Mouse (Mus musculus) olfactory bulb, adult 2 months (tissue): Measurements from ENCODE around the gene Nans.

Experiments used
- CTCF ChIP-seq: fragments of 200-500 bp; IDR thresholded peaks from 2 replicates; pipeline ENCODE4 v1.5.1; 2012; ENCODE audit warnings: low read depth, mild to moderate bottlenecking, low read length, moderate library complexity; ENCODE audit not compliant: insufficient read depth
- POLR2A ChIP-seq: fragments of 200-500 bp; IDR thresholded peaks from 2 replicates; pipeline ENCODE4 v1.6.1; 2012; ENCODE audit warnings: mild to moderate bottlenecking, low read depth, low read length, moderate library complexity; ENCODE audit not compliant: insufficient read depth

GRCm38 (mm10) chr4:46535094-46535830 lies 46.2 kb downstream of the Nans start:
- TF ChIP-seq POLR2A: no peak
- no peak for TF ChIP-seq CTCF
